Mouse (Mus musculus) urinary bladder, postnatal 10 days (tissue): ENCODE measurements around the gene Kazn.

Experiments used
- DNase-seq: peaks from one replicate; pipeline ENCODE4 v3.0.0; 2022; ENCODE audit warnings: low spot score

The Kazn gene

DNA sequence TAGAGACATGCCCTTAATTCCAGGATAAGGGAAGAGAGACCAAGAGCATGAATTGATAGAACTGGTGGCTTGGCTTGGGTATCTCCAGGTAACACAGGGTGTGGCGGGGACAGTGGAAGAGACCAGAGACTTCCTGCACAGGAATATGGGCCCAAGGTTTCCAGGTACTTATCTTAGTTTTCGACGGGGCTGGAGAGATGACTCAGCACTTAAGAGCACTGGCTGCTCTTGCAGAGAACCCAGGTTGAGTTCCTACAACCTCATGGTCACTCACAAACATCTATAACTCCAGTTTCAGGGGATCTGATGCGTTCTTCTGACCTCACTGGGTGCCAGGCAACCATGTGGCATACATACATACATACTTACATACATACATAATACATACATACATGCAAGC lies 3.0 kb upstream of the Kazn start:
- DNase-seq, result no peak

DNA sequence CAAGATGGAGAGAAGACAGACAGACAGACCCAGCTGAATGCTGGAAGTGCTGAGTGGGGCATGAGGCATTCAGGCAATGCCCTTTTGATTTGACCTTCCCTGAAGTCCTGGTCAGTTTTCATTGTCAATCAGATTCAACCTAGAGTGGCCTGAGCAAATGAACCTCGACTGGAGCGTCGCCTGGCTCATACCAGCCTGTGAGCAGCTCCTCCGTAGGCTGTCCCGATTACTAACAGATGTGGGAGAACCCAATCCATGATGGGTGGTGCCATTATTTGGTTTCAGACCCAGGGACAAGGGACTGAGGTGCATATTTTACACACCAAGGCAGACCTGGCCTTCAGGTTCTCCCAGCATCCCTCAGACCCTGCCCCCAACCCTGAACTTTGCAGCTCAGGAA lies 1.7 kb upstream of the Kazn start:
- no peak for DNase-seq

GRCm38 (mm10) chr4:142238486-142239239 lies 538 bp downstream of the Kazn start:
- no peak for DNase-seq

- no peak for DNase-seq
Observed at GRCm38 (mm10) chr4:142238041-142238440, 1.2 kb downstream of the Kazn start.

DNA sequence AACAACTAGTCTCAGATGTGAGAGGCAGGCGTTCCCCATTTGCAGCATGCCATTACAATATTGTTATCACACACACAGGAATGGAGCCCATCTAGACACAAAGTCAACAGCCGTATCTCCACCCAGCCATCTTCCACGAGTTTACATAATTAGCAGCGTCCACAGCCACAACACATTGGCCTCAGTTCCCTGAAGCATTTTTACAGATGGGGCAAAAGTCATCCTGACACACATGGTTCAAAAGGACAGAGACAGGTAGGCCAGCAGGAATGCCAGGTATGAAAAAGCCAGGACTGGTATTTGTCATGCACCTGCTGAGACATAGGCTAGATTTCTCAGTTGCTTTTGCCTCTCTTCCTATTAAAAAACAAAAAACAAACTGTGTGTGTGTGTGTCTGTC lies 2.5 kb downstream of the Kazn start:
- DNase-seq, result no peak

GRCm38 (mm10) chr4:142235426-142235825 lies 3.8 kb downstream of the Kazn start:
- DNase-seq, result no peak

DNA sequence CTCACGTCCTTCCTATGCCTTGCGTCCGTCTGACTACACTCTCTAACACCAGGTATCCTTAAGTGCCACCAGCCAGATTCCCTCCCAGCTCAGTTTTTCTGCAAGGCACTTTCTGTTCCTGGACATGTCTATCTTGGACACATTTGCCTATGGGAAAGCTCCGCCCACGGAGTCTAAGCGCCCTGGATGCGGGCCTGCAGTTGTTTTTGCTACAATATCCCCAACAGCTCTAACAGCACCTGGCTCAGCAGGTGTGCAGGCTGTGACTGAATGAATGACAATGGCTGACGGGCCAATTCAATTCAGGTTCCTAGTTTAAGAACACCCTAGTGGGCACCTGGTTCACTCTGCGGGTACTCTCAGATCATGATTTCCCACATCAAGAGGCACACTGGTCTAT lies 4.4 kb downstream of the Kazn start:
- DNase-seq, result no peak

GRCm38 (mm10) chr4:142228821-142229575 lies 10.2 kb downstream of the Kazn start:
- DNase-seq, result no peak

- DNase-seq, result no peak
Observed at GRCm38 (mm10) chr4:142223898-142224645, 15.1 kb downstream of the Kazn start.

- no peak for DNase-seq
Observed at GRCm38 (mm10) chr4:142222385-142222784, 16.8 kb downstream of the Kazn start.

- no peak for DNase-seq
Observed at GRCm38 (mm10) chr4:142221757-142222072, 17.5 kb downstream of the Kazn start.

DNA sequence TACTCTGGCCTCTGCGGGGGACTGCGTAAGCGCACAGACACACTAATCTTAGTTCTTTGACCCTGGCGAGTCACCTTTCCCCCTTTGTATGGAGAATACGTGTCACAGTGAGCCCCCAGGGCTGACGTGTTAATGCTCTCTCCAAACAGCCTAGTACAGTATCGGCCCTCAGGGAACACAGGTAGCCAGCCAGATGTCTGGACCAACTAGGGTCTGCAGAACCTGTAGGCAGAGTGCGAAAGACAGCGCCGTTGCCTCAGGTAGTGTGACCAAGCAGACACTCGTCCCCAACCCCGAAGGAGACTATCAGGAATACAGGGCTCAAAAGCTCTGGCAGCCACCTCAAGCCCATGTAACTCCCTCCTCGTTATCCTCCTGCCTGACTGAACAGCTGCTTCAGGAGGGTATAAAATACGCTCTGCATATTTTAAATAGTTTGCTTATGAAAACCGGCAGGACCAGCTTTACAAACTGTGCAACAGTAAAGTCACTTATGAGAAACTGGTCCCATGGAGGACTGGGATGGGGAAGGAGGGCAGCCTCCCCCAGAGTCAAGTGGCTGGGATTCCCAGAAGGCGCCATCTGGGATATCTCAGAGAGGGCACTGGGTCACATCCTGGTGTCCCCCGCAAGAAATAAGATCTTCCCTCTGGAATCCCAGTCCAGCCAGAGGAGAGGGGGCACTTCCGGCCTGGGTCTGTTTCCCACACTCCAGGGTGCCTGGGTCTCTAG lies 18.0 kb downstream of the Kazn start:
- DNase-seq, result no peak

DNA sequence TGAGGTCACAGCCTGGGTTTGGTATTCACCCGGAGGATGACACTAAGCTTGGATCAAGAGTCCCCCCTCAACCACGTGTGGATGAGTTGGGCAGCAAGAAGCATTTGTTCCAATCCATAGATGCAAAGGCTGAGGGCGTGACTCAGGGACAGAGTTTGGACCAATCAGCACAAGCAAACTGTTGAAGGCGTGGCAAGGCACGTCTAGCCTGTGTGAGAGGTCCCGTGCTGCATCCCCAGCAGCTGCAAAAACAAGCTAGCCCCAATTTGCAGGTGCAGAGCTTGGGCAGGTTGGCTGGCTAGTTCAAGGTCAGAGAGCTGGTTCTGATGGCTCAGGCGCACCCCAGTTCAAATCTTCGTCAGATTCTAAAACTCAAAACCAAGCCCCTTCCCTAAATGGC lies 20.2 kb downstream of the Kazn start:
- no peak for DNase-seq

DNA sequence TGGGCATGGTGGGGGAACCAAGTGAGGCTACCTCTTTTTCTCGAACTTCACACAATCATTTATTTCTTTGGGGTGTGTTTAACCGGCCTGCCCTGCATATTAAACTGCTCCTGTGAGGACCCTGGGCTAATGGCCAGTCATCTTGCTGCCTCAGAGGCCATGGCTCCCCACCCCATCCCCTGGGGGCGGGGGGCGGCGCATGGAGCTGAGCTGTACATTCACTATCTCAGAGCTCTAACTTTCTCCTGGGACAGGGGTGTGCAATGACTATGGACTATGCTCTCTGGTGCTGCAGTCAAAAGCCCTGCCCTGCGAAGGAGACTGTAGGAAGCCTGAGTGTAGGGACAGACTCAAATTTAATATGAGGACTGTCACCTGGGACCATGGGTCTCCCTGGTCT lies 22.2 kb downstream of the Kazn start:
- DNase-seq, result no peak

DNA sequence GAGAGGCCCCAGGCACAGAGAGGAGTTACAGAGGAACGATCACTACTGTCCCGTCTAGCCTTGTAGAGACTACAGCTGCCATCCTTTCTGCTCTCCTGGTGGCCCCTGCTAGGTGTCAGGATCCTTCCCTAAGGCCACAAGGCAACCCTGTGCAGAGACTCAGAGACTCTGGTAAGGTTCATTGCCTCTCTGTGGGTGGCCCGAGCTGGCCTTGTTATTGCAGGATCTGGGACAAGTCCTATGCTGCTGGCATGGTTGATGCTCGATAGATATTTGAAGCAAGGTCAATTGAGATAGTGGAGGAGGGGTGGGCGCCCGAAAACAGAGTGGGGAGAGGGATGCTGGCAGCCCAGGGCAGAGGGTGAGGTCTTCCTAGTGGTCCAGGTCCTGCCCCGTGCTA lies 23.4 kb downstream of the Kazn start:
- DNase-seq, result no peak

GRCm38 (mm10) chr4:142214532-142214931 lies 24.7 kb downstream of the Kazn start:
- DNase-seq, result no peak

- no peak for DNase-seq
Observed at GRCm38 (mm10) chr4:142212425-142212824, 26.8 kb downstream of the Kazn start.

DNA sequence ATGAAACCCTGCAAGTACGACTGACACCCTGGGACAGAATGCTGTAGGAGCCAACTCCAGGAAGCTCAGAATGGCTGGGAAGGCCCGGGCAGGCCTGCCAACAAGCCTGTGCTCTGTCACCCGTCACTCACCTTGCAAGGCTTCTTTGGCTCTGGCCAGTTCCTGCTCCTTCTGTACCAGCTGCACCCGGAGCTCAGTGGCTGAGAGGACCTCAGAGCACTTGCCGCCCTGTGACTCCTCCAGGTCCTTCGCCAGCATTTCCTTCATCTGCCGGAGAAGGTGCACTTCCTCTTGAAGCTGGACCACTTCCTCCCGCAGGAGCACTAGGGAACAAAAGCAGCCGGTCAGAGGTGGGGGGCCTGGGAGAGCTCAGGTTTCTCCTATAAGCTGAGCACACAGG lies 29.3 kb downstream of the Kazn start:
- no peak for DNase-seq

DNA sequence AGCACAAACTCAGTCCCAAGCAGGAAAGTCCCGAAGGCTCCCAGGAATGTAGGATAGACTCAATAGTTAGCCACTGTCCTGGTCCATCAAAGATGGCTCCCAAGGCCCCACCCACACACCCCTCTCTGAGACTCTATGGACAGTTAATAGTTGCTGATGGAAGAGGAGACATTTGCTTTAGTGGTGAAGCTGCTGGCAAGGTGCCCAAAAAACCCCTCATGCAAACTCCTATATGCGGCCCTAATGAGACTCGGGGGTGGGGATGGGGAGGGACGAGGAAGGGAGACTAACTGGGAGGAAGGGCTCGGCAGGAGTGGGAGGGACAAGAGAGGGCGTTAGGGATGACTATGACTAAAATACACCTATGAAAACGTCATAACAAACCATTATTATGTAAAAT lies 29.7 kb downstream of the Kazn start:
- no peak for DNase-seq

GRCm38 (mm10) chr4:142205693-142206092 lies 33.5 kb downstream of the Kazn start:
- no peak for DNase-seq

DNA sequence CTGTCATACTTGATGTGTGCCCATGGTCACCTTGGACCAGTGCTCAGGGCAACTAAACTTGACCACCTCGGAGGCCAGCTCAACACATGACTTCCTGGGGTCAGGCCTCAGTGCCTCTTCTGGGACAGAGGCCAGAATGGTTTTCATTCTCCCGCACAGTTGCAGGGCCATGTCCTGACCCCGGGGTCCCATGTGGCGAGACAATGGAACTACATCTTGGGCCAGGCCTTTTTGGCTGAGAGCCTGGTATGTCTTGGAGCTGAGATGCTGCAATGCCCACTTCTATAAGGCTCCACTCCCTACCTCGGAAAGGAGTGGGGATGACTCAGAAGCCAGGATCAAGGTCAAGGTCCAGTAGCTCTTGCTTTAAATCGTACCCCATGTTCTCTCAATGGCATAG lies 42.6 kb downstream of the Kazn start:
- no peak for DNase-seq

GRCm38 (mm10) chr4:142193780-142194179 lies 45.4 kb downstream of the Kazn start:
- no peak for DNase-seq
